Mouse (Mus musculus) hindbrain, embryonic 10.5 days (tissue): Measurements from ENCODE around the gene Gba2. TPM values are rescaled to one million over a fixed set of nuclear protein-coding genes. Genes with fewer than 3 reads are reported as not detected.
"Not testable (repeated sequence)": the region's sequence is repeated elsewhere in the genome, so short reads cannot be mapped to it uniquely, and the experiment has no call there.

ENCODE experiments used
- DNase-seq: peaks from one replicate; pipeline ENCODE4 v3.0.0-alpha.2; 2017; ENCODE audit warnings: low spot score
- H3K27ac ChIP-seq: fragments of 300-500 bp; sonication (generic); 2 replicates; pipeline ENCODE4 v1.5.1; 2016; ENCODE audit warnings: mild to moderate bottlenecking, moderate library complexity
- H3K27me3 ChIP-seq: fragments of 300-500 bp; sonication (generic); 2 replicates; pipeline ENCODE4 v1.6.1; 2016; ENCODE audit warnings: mild to moderate bottlenecking; ENCODE audit not compliant: poor library complexity, insufficient read depth, severe bottlenecking
- H3K36me3 ChIP-seq: fragments of 300-500 bp; sonication (generic); 2 replicates; pipeline ENCODE4 v1.6.1; 2016; ENCODE audit warnings: mild to moderate bottlenecking, moderate library complexity
- H3K4me1 ChIP-seq: fragments of 300-500 bp; sonication (generic); replicated peaks from 2 replicates; pipeline ENCODE4 v1.6.1; 2016; ENCODE audit warnings: mild to moderate bottlenecking
- H3K4me3 ChIP-seq: fragments of 300-500 bp; sonication (generic); 2 replicates; pipeline ENCODE4 v1.5.1; 2016; ENCODE audit warnings: mild to moderate bottlenecking, moderate library complexity
- H3K9me3 ChIP-seq: fragments of 300-500 bp; sonication (generic); 2 replicates; pipeline ENCODE4 v1.6.1; 2016; ENCODE audit warnings: mild to moderate bottlenecking, moderate library complexity
- WGBS: fragments of 180-500 bp; shearing (Covaris S2); methylation state at CpG from one replicate; pipeline ENCODE4 v1.1.7; 2016; 5-methylcytosine and 5-hydroxymethylcytosine counted together
- polyA plus RNA-seq: library from polyadenylated mRNA; unstranded; fragments of >200 nt; fragmentation: Nextera tagmentation; extraction: Ambion mirVana; gene quantifications from 2 replicates; pipeline ENCODE4 v1.2.1, GENCODE M21; 2016

The Gba2 gene
- polyA plus RNA-seq, 1 experiment from 2014 or later, result 36.3 TPM

DNA sequence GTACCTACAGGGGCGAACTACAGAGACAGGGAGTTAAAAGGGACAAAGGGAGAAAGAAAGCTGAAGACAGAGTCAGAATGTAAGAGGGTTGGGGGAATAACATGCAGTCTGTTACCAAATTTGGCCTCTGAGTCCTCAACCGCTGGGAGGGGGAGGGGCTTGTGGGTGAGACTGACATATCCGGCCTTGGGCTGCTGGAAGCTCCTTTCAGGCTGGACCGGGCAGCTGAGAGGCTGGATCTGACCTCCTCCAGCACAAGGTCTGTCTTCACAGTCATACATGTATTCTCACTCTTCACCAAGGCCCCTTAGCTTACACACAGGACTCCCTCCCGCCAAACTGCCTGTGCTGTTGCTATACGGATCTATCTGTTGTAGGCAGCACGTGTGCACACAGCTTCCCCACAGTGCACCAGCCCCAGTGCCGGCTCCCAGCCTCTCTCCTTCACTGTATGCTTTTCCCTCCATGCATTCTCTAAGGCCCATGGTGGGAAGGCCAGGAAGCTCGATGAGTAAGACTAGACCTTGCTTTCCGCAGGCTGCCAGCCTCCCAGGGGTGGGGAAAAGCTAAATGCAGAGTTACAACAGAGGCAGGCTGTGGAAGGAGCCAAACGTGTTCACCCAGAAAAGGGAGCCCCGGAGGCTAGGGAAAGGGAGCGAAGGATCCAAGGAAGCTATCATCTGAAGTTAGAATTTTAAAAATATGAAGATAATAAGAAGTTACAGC lies 19.9 kb downstream of the Gba2 start:
- peak overlapping the region; percentile 87 for H3K4me3 ChIP-seq
- peaks cover 60% of the 10 kb centered on the region for H3K4me1 ChIP-seq
- H3K9me3 ChIP-seq, result no peaks in the 10 kb centered on the region
- no peaks in the 10 kb centered on the region for H3K27me3 ChIP-seq
- peak; percentile 76 for DNase-seq
- peaks cover 44% of the 10 kb centered on the region for H3K36me3 ChIP-seq
- WGBS, result 21% methylated on average over 13 of the region's 13 CpGs
- peak overlapping the region; percentile 77 for H3K27ac ChIP-seq

DNA sequence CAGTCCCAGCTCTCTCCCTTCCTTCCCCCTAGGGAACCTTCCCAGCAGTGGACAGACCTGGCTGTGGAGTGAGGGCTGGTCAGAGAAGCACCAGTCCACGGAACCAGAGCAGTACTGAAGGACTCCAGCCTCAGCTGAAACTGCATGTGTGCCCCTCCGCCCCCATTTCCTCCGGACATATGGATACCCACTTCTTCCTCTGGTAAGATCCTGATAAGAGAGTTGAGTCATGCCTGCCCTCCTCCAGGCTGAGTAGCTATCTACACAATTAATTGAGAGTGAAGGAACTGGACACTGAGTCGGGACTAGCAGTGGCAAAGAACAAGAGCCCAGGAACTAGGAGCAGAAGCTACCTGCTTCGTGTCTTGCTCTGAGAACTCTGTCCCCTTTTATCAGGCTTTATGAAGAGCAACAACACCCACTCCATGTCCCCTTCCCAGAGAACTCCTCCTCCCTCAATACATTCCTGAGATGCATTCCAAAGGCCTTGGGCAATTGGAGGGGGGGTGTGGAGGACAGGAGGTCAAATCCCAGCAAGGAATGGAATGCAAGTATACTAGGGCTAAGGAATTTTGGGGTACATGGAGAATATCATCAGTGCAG lies 20.5 kb downstream of the Gba2 start:
- Histone ChIP-seq H3K27ac (peak overlapping the region; percentile 77), H3K4me1 (peaks cover 54% of the 10 kb centered on the region)
- DNase-seq, result no peak

DNA sequence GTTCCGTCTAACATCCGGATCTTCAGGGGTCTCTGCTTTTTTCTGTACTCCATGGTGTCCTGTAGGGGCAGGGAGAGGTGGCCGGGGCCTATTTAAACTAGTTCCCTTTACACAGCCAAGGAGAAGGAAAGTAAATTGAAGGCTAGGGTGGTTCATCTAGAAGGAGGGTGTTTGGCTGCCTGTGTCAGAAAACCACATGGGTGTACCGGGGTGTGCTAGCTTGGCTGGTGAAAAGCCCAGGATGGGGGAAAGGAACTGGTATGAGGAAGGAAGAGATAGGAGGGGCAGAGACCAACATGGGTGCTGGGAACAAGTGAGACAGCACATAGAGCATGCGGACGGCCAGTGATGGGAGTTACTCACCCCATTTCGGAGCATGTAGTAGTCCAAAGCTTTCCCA lies 22.7 kb downstream of the Gba2 start:
- WGBS, result over 99% methylated on average over 7 of the region's 7 CpGs

More for the DNA sequence above, 20.5 kb downstream of the Gba2 start:
- 38% methylated on average over 5 of the region's 5 CpGs for whole genome bisulfite sequencing
- H3K4me3 ChIP-seq, result peak overlapping the region; percentile 87
- H3K9me3 ChIP-seq, result no peaks in the 10 kb centered on the region
- no peaks in the 10 kb centered on the region for H3K27me3 ChIP-seq
- peaks cover 50% of the 10 kb centered on the region for H3K36me3 ChIP-seq

DNA sequence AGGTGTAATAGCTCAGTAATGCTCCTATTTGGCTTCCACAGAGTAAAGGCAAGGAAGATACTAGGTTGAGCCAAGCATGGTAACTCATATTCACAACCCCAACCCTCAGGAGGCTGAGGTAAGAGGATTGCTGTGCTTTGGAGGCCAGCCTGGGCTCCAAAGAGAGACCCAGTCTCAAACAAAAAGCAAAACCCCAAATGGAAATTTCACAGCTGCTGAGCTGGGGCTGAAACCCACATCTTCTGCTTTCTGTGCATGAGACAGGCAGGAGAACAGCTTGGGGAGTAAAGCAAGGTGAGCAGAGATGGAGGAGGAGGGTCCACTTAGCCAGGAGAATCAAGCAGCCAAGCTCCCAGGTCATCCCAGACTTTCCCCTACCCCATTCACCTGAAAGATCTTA lies 24.8 kb downstream of the Gba2 start:
- no peak overlapping the region for H3K4me3 ChIP-seq
- no peak for DNase-seq
- no peak overlapping the region for H3K27ac ChIP-seq
- no peaks in the 10 kb centered on the region for H3K27me3 ChIP-seq
- peaks cover 88% of the 10 kb centered on the region for H3K36me3 ChIP-seq
- peaks cover 6% of the 10 kb centered on the region; the same call in 1 of the 2 replicates for H3K9me3 ChIP-seq
- H3K4me1 ChIP-seq, result peaks cover 23% of the 10 kb centered on the region

More for the DNA sequence above, 22.7 kb downstream of the Gba2 start:
- Histone ChIP-seq H3K4me3 (no peak overlapping the region), H3K27me3 (no peaks in the 10 kb centered on the region), H3K4me1 (peaks cover 43% of the 10 kb centered on the region), H3K9me3 (peaks cover 6% of the 10 kb centered on the region; the same call in 1 of the 2 replicates), H3K27ac (no peak overlapping the region), H3K36me3 (peaks cover 72% of the 10 kb centered on the region)
- no peak for DNase-seq

DNA sequence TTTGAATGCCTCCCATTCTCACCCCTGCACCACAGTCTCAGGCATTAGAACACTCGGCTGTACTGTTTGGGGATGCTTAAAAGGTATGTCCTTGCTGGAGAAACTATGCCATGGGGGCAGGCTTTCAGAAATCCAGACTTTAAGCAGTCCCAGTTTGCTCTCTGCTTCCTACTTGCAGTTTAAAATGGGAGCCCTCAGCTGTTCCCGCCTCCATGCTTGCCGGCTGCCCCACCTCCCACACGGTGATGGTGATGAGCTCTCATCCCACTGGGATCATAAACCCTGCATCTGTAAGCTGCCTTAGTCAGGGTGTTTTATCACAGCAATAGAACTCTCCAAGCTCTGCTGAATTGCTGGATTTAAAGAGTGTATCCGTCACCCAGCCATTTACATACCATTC lies 26.2 kb downstream of the Gba2 start:
- 99% methylated on average over 5 of the region's 5 CpGs for WGBS
- Histone ChIP-seq H3K27me3 (no peaks in the 10 kb centered on the region), H3K9me3 (peaks cover 6% of the 10 kb centered on the region; the same call in 1 of the 2 replicates), H3K36me3 (peaks cover 99% of the 10 kb centered on the region), H3K4me1 (peaks cover 8% of the 10 kb centered on the region), H3K4me3 (no peak overlapping the region), H3K27ac (no peak overlapping the region)
- DNase-seq, result no peak

DNA sequence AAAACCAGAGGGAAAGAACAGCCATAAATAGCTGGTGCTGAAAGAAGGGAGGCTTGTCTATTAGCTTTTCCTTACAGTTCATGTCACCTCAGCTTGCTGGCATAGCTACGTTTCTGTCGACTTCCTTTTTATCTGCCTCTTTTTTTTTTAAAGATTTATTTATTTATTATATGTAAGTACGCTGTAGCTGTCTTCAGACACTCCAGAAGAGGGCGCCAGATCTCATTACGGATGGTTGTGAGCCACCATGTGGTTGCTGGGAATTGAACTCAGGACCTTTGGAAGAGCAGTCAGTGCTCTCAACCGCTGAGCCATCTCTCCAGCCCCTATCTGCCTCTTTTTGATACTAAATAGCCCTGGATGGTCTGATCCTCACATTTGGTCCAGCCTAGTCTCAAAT lies 26.8 kb downstream of the Gba2 start:
- H3K4me1 ChIP-seq, H3K27ac ChIP-seq, DNase-seq, H3K27me3 ChIP-seq, H3K4me3 ChIP-seq, H3K9me3 ChIP-seq: not testable (repeated sequence)
- peaks cover 100% of the 10 kb centered on the region for H3K36me3 ChIP-seq
- WGBS, result 92% methylated on average over 6 of the region's 6 CpGs

DNA sequence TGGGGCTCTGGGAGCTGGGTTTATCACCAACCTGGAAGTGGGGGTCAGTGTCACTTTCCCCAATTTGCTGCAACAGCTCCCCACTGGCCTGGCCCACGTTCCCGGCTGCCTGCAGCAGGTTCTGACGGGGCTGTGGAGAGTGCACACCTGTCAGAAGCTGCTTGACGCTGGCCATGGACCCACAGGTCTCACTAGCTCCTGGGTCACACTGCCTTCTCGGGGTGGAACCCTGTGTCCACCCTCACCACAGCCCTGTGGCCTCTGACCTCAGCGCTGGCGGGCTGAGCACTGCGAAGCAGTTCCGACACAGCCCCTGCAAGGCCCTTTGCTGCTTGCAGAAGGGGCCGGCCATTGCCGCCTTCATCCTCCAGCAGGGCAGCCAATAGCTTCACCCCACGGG lies 29.6 kb downstream of the Gba2 start:
- Histone ChIP-seq H3K27me3 (no peaks in the 10 kb centered on the region), H3K36me3 (peaks cover 100% of the 10 kb centered on the region), H3K4me1 (no peaks in the 10 kb centered on the region), H3K27ac (no peak overlapping the region), H3K9me3 (peaks cover 6% of the 10 kb centered on the region; the same call in 1 of the 2 replicates), H3K4me3 (no peak overlapping the region)
- DNase-seq, result no peak
- 93% methylated on average over 12 of the region's 12 CpGs for WGBS

DNA sequence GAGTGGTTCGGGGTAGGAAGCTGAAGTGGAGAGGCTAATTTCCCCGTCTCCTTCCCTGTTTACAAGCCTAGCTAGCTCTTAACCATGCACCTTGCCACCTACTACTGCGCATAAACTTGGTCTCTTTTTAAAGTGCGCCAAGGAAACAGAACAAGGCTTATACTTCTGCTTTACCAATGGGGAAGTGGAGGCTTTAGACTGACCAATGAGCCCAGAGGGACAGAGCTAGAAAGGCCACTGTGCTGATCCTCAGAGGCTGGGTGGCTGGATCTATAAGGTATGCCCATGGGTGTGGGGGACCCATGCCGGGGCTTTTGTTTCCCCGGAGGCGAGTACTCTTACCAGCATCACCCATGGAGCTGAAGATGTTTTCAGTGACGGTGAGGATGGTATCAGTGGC lies 31.5 kb downstream of the Gba2 start:
- no peak for DNase-seq
- H3K27me3 ChIP-seq, result no peaks in the 10 kb centered on the region
- H3K9me3 ChIP-seq, result peaks cover 2% of the 10 kb centered on the region; the same call in 1 of the 2 replicates
- H3K4me3 ChIP-seq, result no peak overlapping the region
- peaks cover 100% of the 10 kb centered on the region for H3K36me3 ChIP-seq
- WGBS, result 92% methylated on average over 8 of the region's 8 CpGs
- H3K4me1 ChIP-seq, result no peaks in the 10 kb centered on the region
- H3K27ac ChIP-seq, result no peak overlapping the region

DNA sequence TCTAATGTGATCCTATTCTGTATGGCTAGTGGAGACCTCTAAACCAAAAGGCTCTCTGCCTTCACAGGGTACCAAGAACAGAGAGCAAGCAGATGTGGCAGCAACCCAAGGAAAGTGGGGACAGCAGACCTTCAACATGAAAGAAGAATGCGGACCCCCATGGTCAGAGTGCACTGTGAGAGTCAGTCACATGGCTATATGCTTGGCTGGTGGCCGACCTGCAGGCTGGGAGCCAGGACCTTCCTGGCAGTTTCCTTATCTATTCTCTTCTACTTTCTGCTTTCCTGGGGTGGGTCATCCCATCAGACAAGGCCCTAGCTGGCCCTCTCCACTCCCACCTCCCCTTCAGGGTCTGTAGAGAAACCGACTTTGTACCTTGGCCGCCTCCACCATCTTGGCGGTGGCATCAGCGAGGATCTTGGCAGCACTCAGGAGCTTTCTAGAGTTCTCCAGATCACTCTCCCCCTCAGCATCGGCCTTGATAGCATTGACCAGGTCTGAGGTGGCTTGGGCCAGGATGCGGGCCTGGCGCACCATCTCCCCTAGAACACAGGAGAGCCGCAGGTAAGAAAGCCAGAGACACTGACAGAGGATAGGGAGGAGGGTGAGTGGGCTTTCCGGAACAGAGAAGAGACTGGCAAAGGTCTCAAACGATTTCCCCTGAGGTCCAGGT lies 32.2 kb downstream of the Gba2 start:
- Histone ChIP-seq H3K4me3 (no peak overlapping the region), H3K36me3 (peaks cover 100% of the 10 kb centered on the region), H3K9me3 (no peaks in the 10 kb centered on the region), H3K27ac (no peak overlapping the region), H3K4me1 (no peaks in the 10 kb centered on the region), H3K27me3 (no peaks in the 10 kb centered on the region)
- WGBS, result 93% methylated on average over 12 of the region's 12 CpGs
- no peak for DNase-seq

DNA sequence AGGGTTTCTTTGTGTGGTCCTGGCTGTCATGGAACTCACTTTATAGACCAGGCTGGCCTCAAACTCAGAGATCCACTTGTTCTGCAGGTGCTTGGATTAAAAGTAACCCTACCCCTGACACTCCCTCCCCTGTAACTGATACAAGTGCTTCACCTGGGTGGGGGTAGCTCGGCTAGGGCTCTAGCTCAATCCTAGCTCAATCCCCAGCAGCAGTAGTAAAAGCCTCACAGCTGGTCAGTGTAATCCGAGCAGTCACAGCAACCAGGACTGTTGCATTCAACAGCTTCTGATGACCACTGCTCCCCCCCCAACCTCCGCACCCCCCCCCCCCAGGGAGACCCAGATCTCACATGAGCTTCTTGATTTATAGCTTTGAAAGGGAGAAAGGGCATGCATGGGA lies 36.6 kb downstream of the Gba2 start:
- 73% methylated on average over 3 of the region's 3 CpGs for WGBS
- Histone ChIP-seq H3K4me3 (no peak overlapping the region), H3K27me3 (no peaks in the 10 kb centered on the region), H3K4me1 (no peaks in the 10 kb centered on the region), H3K9me3 (no peaks in the 10 kb centered on the region), H3K36me3 (peaks cover 100% of the 10 kb centered on the region), H3K27ac (no peak overlapping the region)
- DNase-seq, result no peak

DNA sequence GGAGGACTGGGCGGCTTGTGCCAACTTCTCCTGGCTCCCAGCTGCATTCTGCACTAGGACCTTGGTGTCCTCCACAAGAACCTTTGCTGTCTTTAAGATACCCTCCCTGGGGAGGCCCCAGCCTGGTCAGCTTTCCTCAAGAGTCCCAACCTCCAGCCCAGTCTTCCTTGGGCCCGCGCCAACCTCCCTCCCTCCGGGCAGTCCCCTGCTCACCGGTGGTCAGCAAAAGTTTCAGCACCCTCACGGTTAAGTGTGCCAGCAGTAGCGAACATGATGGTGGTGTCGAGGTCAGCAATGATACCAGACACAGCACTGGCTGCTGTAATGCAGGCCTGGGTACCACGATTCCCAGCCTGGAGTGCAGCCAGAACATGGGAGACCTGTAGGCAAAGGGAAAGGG lies 42.6 kb downstream of the Gba2 start:
- Histone ChIP-seq H3K4me3 (no peak overlapping the region), H3K4me1 (no peaks in the 10 kb centered on the region), H3K27ac (no peak overlapping the region), H3K9me3 (no peaks in the 10 kb centered on the region), H3K27me3 (no peaks in the 10 kb centered on the region), H3K36me3 (peaks cover 100% of the 10 kb centered on the region)
- DNase-seq, result no peak
- WGBS, result 95% methylated on average over 9 of the region's 9 CpGs

DNA sequence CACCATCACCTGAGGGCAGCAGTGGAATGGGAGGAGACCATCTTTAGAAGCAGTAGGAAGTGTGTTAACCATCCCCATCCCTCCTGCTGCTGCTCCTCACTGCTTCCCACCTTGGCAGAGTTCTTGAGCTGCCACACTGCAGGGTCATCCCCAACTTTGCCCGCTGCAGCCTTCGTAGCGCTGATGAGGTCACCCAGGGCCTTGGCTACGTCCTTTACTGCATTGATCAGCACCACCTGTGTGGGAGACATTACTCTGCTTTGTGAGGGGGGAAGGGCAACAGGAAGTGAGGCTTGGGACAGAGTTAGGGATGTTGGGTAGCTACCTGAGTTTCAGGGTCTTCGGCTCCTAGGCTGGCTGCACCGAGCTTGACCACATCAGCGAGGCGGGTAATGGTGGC lies 43.0 kb downstream of the Gba2 start:
- Histone ChIP-seq H3K4me1 (no peaks in the 10 kb centered on the region), H3K9me3 (no peaks in the 10 kb centered on the region), H3K27me3 (no peaks in the 10 kb centered on the region), H3K4me3 (no peak overlapping the region), H3K27ac (no peak overlapping the region), H3K36me3 (peaks cover 100% of the 10 kb centered on the region)
- DNase-seq, result no peak
- WGBS, result 96% methylated on average over 8 of the region's 8 CpGs

DNA sequence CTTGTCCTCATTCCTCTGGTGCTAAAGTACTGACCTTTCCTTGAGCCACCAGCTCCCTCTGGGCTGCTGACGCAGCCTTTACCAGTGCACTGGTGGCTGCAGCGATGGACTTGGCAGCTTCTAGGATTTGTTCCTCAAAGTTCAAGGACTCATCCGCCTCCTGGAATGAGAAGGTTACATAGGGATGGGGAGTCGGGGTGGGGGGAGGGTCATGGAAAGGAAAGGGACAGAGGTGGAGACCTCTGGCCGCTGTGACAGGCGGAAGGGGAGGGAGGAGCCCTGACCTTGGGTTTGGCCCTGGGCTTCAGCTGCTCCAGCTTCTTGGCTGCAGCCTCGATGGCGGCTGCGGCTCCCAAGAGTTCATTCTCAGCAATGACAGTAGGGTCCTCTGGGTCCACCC lies 45.4 kb downstream of the Gba2 start:
- 87% methylated on average over 9 of the region's 9 CpGs for WGBS
- Histone ChIP-seq H3K36me3 (peaks cover 78% of the 10 kb centered on the region), H3K9me3 (no peaks in the 10 kb centered on the region)

More for the DNA sequence above, 45.4 kb downstream of the Gba2 start:
- H3K4me1 ChIP-seq, result no peaks in the 10 kb centered on the region
- no peak for DNase-seq
- H3K4me3 ChIP-seq, result no peak overlapping the region
- H3K27me3 ChIP-seq, result no peaks in the 10 kb centered on the region
- no peak overlapping the region for H3K27ac ChIP-seq
